Mouse (Mus musculus): ENCODE data around the gene Nav2.

Nav2 gene

GRCm38 (mm10) chr7:49004402-49004801 lies 95.9 kb downstream of the Nav2 start:
- no peak for DNase-seq (ENCODE audit: low spot score)

- no peak for DNase-seq (ENCODE audit: low spot score)
These were observed 98.4 kb downstream of the Nav2 start for GRCm38 (mm10) chr7:49006886-49007285.

GRCm38 (mm10) chr7:49010739-49011138 lies 102.2 kb downstream of the Nav2 start:
- DNase-seq (ENCODE audit: low spot score), result no peak

- DNase-seq (ENCODE audit: low spot score), result no peak
These were observed 103.5 kb downstream of the Nav2 start for GRCm38 (mm10) chr7:49012027-49012426.

- DNase-seq (ENCODE audit: low spot score), result no peak
These were observed 106.0 kb downstream of the Nav2 start for GRCm38 (mm10) chr7:49014480-49014879.

GRCm38 (mm10) chr7:49015297-49015696 lies 106.8 kb downstream of the Nav2 start:
- DNase-seq (ENCODE audit: low spot score), result no peak

- no peak for DNase-seq (ENCODE audit: low spot score)
These were observed 107.6 kb downstream of the Nav2 start for GRCm38 (mm10) chr7:49016088-49016487.

GRCm38 (mm10) chr7:49017794-49018193 lies 109.3 kb downstream of the Nav2 start:
- no peak for DNase-seq (ENCODE audit: low spot score)

- no peak for DNase-seq (ENCODE audit: low spot score)
These were observed 110.0 kb downstream of the Nav2 start for GRCm38 (mm10) chr7:49018478-49018914.

- DNase-seq (ENCODE audit: low spot score), result no peak
These were observed 116.7 kb downstream of the Nav2 start for GRCm38 (mm10) chr7:49025026-49025815.

GRCm38 (mm10) chr7:49025991-49026390 lies 117.5 kb downstream of the Nav2 start:
- no peak for DNase-seq (ENCODE audit: low spot score)

GRCm38 (mm10) chr7:49026466-49026865 lies 118.0 kb downstream of the Nav2 start:
- DNase-seq (ENCODE audit: low spot score), result no peak

- no peak for DNase-seq (ENCODE audit: low spot score)
These were observed 120.9 kb downstream of the Nav2 start for GRCm38 (mm10) chr7:49029282-49030012.

GRCm38 (mm10) chr7:49032216-49032615 lies 123.7 kb downstream of the Nav2 start:
- no peak for DNase-seq (ENCODE audit: low spot score)

- DNase-seq (ENCODE audit: low spot score), result no peak
These were observed 125.7 kb downstream of the Nav2 start for GRCm38 (mm10) chr7:49034253-49034652.

- DNase-seq (ENCODE audit: low spot score), result no peak
These were observed 131.6 kb downstream of the Nav2 start for GRCm38 (mm10) chr7:49040163-49040562.

GRCm38 (mm10) chr7:49041334-49042070 lies 133.0 kb downstream of the Nav2 start:
- DNase-seq (ENCODE audit: low spot score), result no peak

GRCm38 (mm10) chr7:49045499-49046346 lies 137.2 kb downstream of the Nav2 start:
- DNase-seq (ENCODE audit: low spot score), result no peak

GRCm38 (mm10) chr7:49046347-49046989 lies 138.0 kb downstream of the Nav2 start:
- no peak for DNase-seq (ENCODE audit: low spot score)

GRCm38 (mm10) chr7:49047336-49047735 lies 138.8 kb downstream of the Nav2 start:
- DNase-seq (ENCODE audit: low spot score), result no peak
